Mouse (Mus musculus) midbrain, embryonic 15.5 days (tissue): Measurements from ENCODE around the gene Acyp1. TPM values are rescaled to one million over a fixed set of nuclear protein-coding genes. Genes with fewer than 3 reads are reported as not detected.

Experiments used
- ATAC-seq: fragments of 200-750 bp; cut with Nextera tagmentation; replicated peaks from 2 replicates; pipeline ENCODE4 v1.8.0; 2017; ENCODE audit warnings: moderate TSS enrichment
- H3K27ac ChIP-seq: fragments of 300-500 bp; sonication (generic); 2 replicates; pipeline ENCODE4 v1.5.1; 2015; ENCODE audit warnings: mild to moderate bottlenecking, inconsistent platforms
- H3K27me3 ChIP-seq: fragments of 300-500 bp; sonication (generic); replicated peaks from 2 replicates; pipeline ENCODE4 v1.6.1; 2015; ENCODE audit warnings: inconsistent platforms
- H3K36me3 ChIP-seq: fragments of 300-500 bp; sonication (generic); replicated peaks from 2 replicates; pipeline ENCODE4 v1.6.1; 2015; ENCODE audit warnings: inconsistent platforms
- H3K4me1 ChIP-seq: fragments of 300-500 bp; sonication (generic); 2 replicates; pipeline ENCODE4 v1.6.1; 2015; ENCODE audit warnings: inconsistent platforms
- H3K4me2 ChIP-seq: fragments of 300-500 bp; sonication (generic); 2 replicates; pipeline ENCODE4 v1.6.1; 2015; ENCODE audit warnings: inconsistent platforms, mild to moderate bottlenecking, moderate library complexity
- H3K4me3 ChIP-seq: fragments of 300-500 bp; sonication (generic); 2 replicates; pipeline ENCODE4 v1.5.1; 2015; ENCODE audit warnings: mild to moderate bottlenecking, inconsistent platforms
- H3K9ac ChIP-seq: fragments of 300-500 bp; sonication (generic); 2 replicates; pipeline ENCODE4 v1.6.1; 2015; ENCODE audit warnings: mild to moderate bottlenecking, inconsistent platforms
- H3K9me3 ChIP-seq: fragments of 300-500 bp; sonication (generic); 2 replicates; pipeline ENCODE4 v1.6.1; 2016; ENCODE audit warnings: inconsistent platforms
- WGBS: fragments of 180-500 bp; shearing (Covaris S2); methylation state at CpG from one replicate; pipeline ENCODE4 v1.1.7; 2015; ENCODE audit warnings: mixed read lengths; 5-methylcytosine and 5-hydroxymethylcytosine counted together
- polyA plus RNA-seq: library from polyadenylated mRNA; unstranded; fragments of >200 nt; fragmentation: Nextera tagmentation; extraction: Ambion mirVana; gene quantifications from 2 replicates; pipeline ENCODE4 v1.2.1, GENCODE M21; 2015

Gene Acyp1
- polyA plus RNA-seq = 47.4 and 49.2 TPM in 2 replicates

- WGBS = 8% methylated on average over 21 of the region's 21 CpGs
- ATAC-seq = peak; percentile 74
- H3K4me2 ChIP-seq = peak within 1 kb of the TSS; percentile 87
- peaks cover 17% of the 10 kb centered on the region for H3K4me1 ChIP-seq
- H3K27ac ChIP-seq = 0 out of 2 replicates have a peak within 1 kb of the TSS, but pooled peaks have one; percentile 50
- peaks cover 7% of the 10 kb centered on the region; the same call in 1 of the 2 replicates for H3K27me3 ChIP-seq
- peak within 1 kb of the TSS; percentile 50 for H3K4me3 ChIP-seq
- no peaks in the 10 kb centered on the region for H3K9me3 ChIP-seq
- no peaks in the 10 kb centered on the region for H3K36me3 ChIP-seq
- peak within 1 kb of the TSS; percentile 44 for H3K9ac ChIP-seq
Measured at GRCm38 (mm10) chr12:85287809-85288485, at the start of gene Acyp1. Gene Acyp1 (minus strand): TSS chr12:85288438.

GRCm38 (mm10) chr12:85337567-85338311 is 49.5 kb upstream of the Acyp1 start:
- no peak for ATAC-seq
- Histone ChIP-seq H3K27ac (no peak overlapping the region), H3K36me3 (peaks cover 18% of the 10 kb centered on the region; the same call in 1 of the 2 replicates), H3K9ac (peak overlapping the region; percentile 94; the same call in 1 of the 2 replicates), H3K27me3 (no peaks in the 10 kb centered on the region), H3K4me3 (peak overlapping the region; percentile 70), H3K4me2 (peak overlapping the region; percentile 67), H3K9me3 (no peaks in the 10 kb centered on the region), H3K4me1 (peaks cover 15% of the 10 kb centered on the region)
- 86% methylated on average over 6 of the region's 6 CpGs for WGBS

- H3K9ac ChIP-seq = no peak overlapping the region
- no peak overlapping the region for H3K4me2 ChIP-seq
- H3K4me3 ChIP-seq = no peak overlapping the region
- no peak overlapping the region for H3K27ac ChIP-seq
- 94% methylated on average over 7 of the region's 7 CpGs for WGBS
- H3K36me3 ChIP-seq = peaks cover 59% of the 10 kb centered on the region
- no peaks in the 10 kb centered on the region for H3K27me3 ChIP-seq
- no peaks in the 10 kb centered on the region for H3K4me1 ChIP-seq
- no peaks in the 10 kb centered on the region for H3K9me3 ChIP-seq
- ATAC-seq = no peak
Measured at GRCm38 (mm10) chr12:85330153-85330552, 41.9 kb upstream of the Acyp1 start.

DNA sequence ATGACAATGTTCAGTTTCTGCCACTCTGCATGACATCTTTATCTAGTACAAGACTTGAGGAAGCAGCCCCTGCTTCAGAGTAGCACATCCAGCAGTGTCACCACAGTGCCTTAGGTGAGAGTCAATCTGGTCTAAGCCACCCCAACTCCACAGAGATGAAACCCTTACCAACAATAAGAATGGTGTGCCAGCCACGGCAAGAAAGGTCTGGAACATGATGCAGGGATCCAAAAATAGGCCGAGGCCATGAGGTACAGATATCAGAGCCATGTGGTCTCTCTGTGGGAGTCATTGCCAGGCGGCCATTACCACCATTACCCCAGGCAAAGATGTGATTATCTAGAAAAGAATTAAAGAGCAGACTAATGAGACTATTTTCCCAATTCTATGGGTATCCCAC is 20.4 kb upstream of the Acyp1 start:
- H3K4me3 ChIP-seq = no peak overlapping the region
- peaks cover 83% of the 10 kb centered on the region for H3K36me3 ChIP-seq
- H3K27me3 ChIP-seq = no peaks in the 10 kb centered on the region
- WGBS = 71% methylated on average over 3 of the region's 3 CpGs
- H3K4me1 ChIP-seq = no peaks in the 10 kb centered on the region
- no peak for ATAC-seq
- H3K4me2 ChIP-seq = no peak overlapping the region
- H3K9ac ChIP-seq = no peak overlapping the region
- no peak overlapping the region for H3K27ac ChIP-seq
- no peaks in the 10 kb centered on the region for H3K9me3 ChIP-seq

DNA sequence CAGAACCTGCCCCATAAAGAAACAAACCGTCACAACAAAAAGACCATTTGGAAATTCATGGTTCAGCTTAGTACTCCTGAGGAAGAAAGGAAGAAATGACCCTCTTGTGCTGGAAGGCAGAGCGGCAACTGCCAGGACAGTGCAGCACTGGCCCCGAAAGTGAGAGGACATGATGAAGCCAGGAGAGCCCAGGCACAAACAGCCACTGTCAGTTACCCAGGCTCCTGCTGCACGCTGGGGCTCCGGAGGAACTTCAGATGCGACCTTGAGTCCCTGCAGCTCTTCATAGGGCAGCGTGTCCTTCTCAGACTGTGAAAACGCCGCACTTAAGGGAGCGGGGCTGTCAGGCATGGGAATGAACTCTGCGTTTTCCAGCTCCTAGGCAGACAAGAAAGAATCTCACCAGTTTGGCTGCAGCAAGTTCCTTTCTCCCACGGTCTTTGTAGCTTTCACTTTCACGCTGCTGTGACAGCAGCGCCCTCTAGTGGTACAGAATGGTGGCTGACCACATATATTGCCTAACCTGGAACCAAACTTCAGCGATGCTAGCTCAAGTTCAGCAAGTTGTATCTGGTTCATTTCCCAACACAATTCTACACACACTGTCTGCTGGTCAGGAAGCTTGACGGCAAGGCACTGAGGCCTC is 17.1 kb upstream of the Acyp1 start:
- no peaks in the 10 kb centered on the region for H3K9me3 ChIP-seq
- no peaks in the 10 kb centered on the region for H3K4me1 ChIP-seq
- no peak overlapping the region for H3K4me2 ChIP-seq
- peak; percentile 50; the same call in 1 of the 2 replicates for ATAC-seq
- peak overlapping the region; percentile 26; the same call in 1 of the 2 replicates for H3K27ac ChIP-seq
- peaks cover 72% of the 10 kb centered on the region for H3K36me3 ChIP-seq
- H3K27me3 ChIP-seq = no peaks in the 10 kb centered on the region
- no peak overlapping the region for H3K4me3 ChIP-seq
- WGBS = 50% methylated on average over 16 of the region's 16 CpGs
- no peak overlapping the region for H3K9ac ChIP-seq

DNA sequence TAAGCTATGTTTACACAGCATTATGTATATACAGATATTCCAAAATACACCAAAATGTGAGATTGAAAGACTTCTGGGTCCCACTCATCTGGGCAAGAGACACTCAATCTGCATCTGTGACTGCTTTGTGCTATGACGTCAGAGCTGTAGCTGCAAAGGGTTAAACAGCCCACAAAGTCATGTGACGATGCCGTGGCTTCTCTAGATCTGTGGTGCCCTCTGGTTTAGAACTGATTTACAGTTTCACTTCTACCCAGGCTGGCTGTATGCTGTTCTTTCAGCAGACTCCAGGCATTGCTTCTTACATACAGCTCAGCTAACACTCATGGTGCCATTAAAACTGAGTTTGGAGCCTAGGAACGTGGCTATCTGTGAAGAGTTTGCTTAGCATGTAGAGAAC is 16.5 kb upstream of the Acyp1 start:
- ATAC-seq = no peak
- 81% methylated on average over 4 of the region's 4 CpGs for WGBS

GRCm38 (mm10) chr12:85303256-85303655 is 15.0 kb upstream of the Acyp1 start:
- Histone ChIP-seq H3K27ac (no peak overlapping the region), H3K4me1 (no peaks in the 10 kb centered on the region), H3K4me2 (no peak overlapping the region), H3K27me3 (no peaks in the 10 kb centered on the region), H3K9ac (no peak overlapping the region), H3K36me3 (peaks cover 62% of the 10 kb centered on the region), H3K4me3 (no peak overlapping the region), H3K9me3 (no peaks in the 10 kb centered on the region)
- no peak for ATAC-seq
- 85% methylated on average over 2 of the region's 2 CpGs for WGBS

More for the DNA sequence above, 16.5 kb upstream of the Acyp1 start:
- Histone ChIP-seq H3K27ac (no peak overlapping the region), H3K27me3 (no peaks in the 10 kb centered on the region), H3K36me3 (peaks cover 69% of the 10 kb centered on the region), H3K4me1 (no peaks in the 10 kb centered on the region), H3K4me3 (no peak overlapping the region), H3K4me2 (no peak overlapping the region), H3K9me3 (no peaks in the 10 kb centered on the region), H3K9ac (no peak overlapping the region)

GRCm38 (mm10) chr12:85298835-85299180 is 10.6 kb upstream of the Acyp1 start:
- Histone ChIP-seq H3K27me3 (no peaks in the 10 kb centered on the region), H3K27ac (no peak overlapping the region), H3K9me3 (no peaks in the 10 kb centered on the region), H3K4me2 (no peak overlapping the region), H3K4me1 (no peaks in the 10 kb centered on the region), H3K36me3 (peaks cover 29% of the 10 kb centered on the region), H3K4me3 (no peak overlapping the region), H3K9ac (no peak overlapping the region)
- 98% methylated on average over 1 of the region's 1 CpGs for WGBS
- ATAC-seq = no peak

- Histone ChIP-seq H3K9me3 (no peaks in the 10 kb centered on the region), H3K4me2 (no peak overlapping the region), H3K4me3 (no peak overlapping the region), H3K4me1 (no peaks in the 10 kb centered on the region), H3K27me3 (no peaks in the 10 kb centered on the region), H3K27ac (no peak overlapping the region), H3K9ac (no peak overlapping the region), H3K36me3 (peaks cover 25% of the 10 kb centered on the region)
- ATAC-seq = no peak
- WGBS = 87% methylated on average over 11 of the region's 11 CpGs
Measured at GRCm38 (mm10) chr12:85298127-85298834, 10.0 kb upstream of the Acyp1 start.

- H3K9ac ChIP-seq = no peak overlapping the region
- H3K27ac ChIP-seq = no peak overlapping the region
- H3K4me1 ChIP-seq = no peaks in the 10 kb centered on the region
- no peak overlapping the region for H3K4me2 ChIP-seq
- 75% methylated on average over 10 of the region's 10 CpGs for WGBS
- H3K27me3 ChIP-seq = no peaks in the 10 kb centered on the region
- peaks cover 19% of the 10 kb centered on the region for H3K36me3 ChIP-seq
- no peak overlapping the region for H3K4me3 ChIP-seq
- ATAC-seq = no peak
- H3K9me3 ChIP-seq = no peaks in the 10 kb centered on the region
Measured at GRCm38 (mm10) chr12:85297345-85297997, 9.2 kb upstream of the Acyp1 start.

- 83% methylated on average over 5 of the region's 5 CpGs for WGBS
- H3K27me3 ChIP-seq = no peaks in the 10 kb centered on the region
Measured at GRCm38 (mm10) chr12:85296915-85297314, 8.7 kb upstream of the Acyp1 start.

More at GRCm38 (mm10) chr12:85296915-85297314, 8.7 kb upstream of the Acyp1 start:
- H3K27ac ChIP-seq = no peak overlapping the region
- no peak overlapping the region for H3K4me2 ChIP-seq
- H3K36me3 ChIP-seq = peaks cover 14% of the 10 kb centered on the region
- no peak overlapping the region for H3K9ac ChIP-seq
- no peak for ATAC-seq
- H3K4me1 ChIP-seq = no peaks in the 10 kb centered on the region
- no peak overlapping the region for H3K4me3 ChIP-seq
- no peaks in the 10 kb centered on the region for H3K9me3 ChIP-seq
